Mouse (Mus musculus) neural tube, embryonic 14.5 days (tissue): ENCODE measurements around the gene Rasl12. TPM values are rescaled to one million over a fixed set of nuclear protein-coding genes. Genes with fewer than 3 reads are reported as not detected.

Source experiments
- ATAC-seq: fragments of 200-750 bp; cut with Nextera tagmentation; 2 replicates; pipeline ENCODE4 v1.8.0; 2017; ENCODE audit warnings: low read depth, mild to moderate bottlenecking, moderate TSS enrichment, moderate library complexity
- H3K27ac ChIP-seq: fragments of 300-500 bp; sonication (generic); 2 replicates; pipeline ENCODE4 v1.5.1; 2014; ENCODE audit warnings: low read depth, mild to moderate bottlenecking, control low read depth, low read length, moderate library complexity, mixed read lengths
- H3K27me3 ChIP-seq: fragments of 300-500 bp; sonication (generic); 2 replicates; pipeline ENCODE4 v1.6.1; 2014; ENCODE audit warnings: low read length; ENCODE audit not compliant: control insufficient read depth, insufficient read depth
- H3K36me3 ChIP-seq: fragments of 300-500 bp; sonication (generic); 2 replicates; pipeline ENCODE4 v1.6.1; 2014; ENCODE audit warnings: low read length, mixed read lengths; ENCODE audit not compliant: control insufficient read depth, insufficient read depth
- H3K4me1 ChIP-seq: fragments of 300-500 bp; sonication (generic); 2 replicates; pipeline ENCODE4 v1.6.1; 2014; ENCODE audit warnings: low read length; ENCODE audit not compliant: control insufficient read depth, insufficient read depth
- H3K4me2 ChIP-seq: fragments of 300-500 bp; sonication (generic); 2 replicates; pipeline ENCODE4 v1.6.1; 2014; ENCODE audit warnings: mild to moderate bottlenecking, low read depth, low read length, control low read depth
- H3K4me3 ChIP-seq: fragments of 300-500 bp; sonication (generic); 2 replicates; pipeline ENCODE4 v1.5.1; 2014; ENCODE audit warnings: low read depth, low read length, control low read depth, mixed read lengths
- H3K9ac ChIP-seq: fragments of 300-500 bp; sonication (generic); replicated peaks from 2 replicates; pipeline ENCODE4 v1.6.1; 2014; ENCODE audit warnings: low read depth, mild to moderate bottlenecking, control low read depth, low read length, mixed read lengths
- H3K9me3 ChIP-seq: fragments of 300-500 bp; sonication (generic); 2 replicates; pipeline ENCODE4 v1.6.1; 2016; ENCODE audit warnings: low read length; ENCODE audit not compliant: control insufficient read depth
- WGBS: fragments of 180-500 bp; shearing (Covaris S2); extraction: QIAGEN DNeasy Blood & Tissue Kit; methylation state at CpG from one replicate; pipeline ENCODE4 v1.1.7; 2014; 5-methylcytosine and 5-hydroxymethylcytosine counted together
- polyA plus RNA-seq: library from polyadenylated mRNA; unstranded; fragments of >200 nt; fragmentation: Nextera tagmentation; extraction: Ambion mirVana; gene quantifications from 2 replicates; pipeline ENCODE4 v1.2.1, GENCODE M21; 2014

The Rasl12 gene
- polyA plus RNA-seq, 1 experiment from 2014 or later, result 5.6 TPM

DNA sequence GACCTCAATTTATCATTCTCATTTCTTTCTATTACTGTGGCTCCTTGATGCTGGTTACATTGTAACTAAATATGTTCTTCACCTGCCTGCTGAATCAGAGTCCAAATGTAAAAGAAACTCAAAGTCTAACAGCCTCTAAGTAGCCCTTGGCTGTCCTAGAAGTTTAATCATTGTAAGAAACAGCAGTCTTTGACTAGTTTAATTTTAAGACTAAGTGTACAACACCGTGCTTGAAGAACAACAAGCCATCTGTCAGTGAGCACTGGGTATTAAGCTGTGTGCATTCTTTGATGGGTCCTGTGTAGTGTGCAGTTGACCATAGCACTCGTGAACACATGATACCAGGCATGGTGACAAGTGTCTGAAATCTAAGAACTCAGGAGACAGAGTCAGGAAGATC lies 29.2 kb downstream of the Rasl12 start:
- no peaks in the 10 kb centered on the region for H3K36me3 ChIP-seq
- H3K27me3 ChIP-seq, result no peaks in the 10 kb centered on the region
- no peak overlapping the region for H3K9ac ChIP-seq
- ATAC-seq, result no peak
- no peak overlapping the region for H3K27ac ChIP-seq
- H3K9me3 ChIP-seq, result no peaks in the 10 kb centered on the region
- H3K4me2 ChIP-seq, result no peak overlapping the region
- WGBS, result 86% methylated on average over 2 of the region's 2 CpGs
- H3K4me3 ChIP-seq, result no peak overlapping the region
- H3K4me1 ChIP-seq, result no peaks in the 10 kb centered on the region

DNA sequence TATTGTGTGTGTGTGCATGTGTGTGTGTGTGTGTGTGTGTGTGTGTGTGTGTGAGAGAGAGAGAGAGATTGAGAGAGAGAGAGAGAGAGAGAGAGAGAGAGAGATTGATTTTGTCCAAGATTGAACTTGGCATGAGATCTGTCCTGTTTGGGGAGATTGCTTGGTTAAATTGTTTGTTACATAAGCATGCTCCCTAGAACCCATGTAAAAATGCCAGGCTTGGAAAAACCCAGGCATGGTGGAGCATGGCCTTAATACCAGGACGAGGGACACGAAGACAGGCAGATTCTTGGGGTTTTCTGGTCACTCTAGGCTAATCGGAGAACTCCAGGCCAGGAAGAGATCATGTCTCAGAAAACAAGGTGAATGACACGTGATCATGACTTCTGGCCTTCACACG lies 29.7 kb downstream of the Rasl12 start:
- WGBS, result 85% methylated on average over 5 of the region's 5 CpGs
- no peaks in the 10 kb centered on the region for H3K9me3 ChIP-seq
- H3K27ac ChIP-seq, result no peak overlapping the region

DNA sequence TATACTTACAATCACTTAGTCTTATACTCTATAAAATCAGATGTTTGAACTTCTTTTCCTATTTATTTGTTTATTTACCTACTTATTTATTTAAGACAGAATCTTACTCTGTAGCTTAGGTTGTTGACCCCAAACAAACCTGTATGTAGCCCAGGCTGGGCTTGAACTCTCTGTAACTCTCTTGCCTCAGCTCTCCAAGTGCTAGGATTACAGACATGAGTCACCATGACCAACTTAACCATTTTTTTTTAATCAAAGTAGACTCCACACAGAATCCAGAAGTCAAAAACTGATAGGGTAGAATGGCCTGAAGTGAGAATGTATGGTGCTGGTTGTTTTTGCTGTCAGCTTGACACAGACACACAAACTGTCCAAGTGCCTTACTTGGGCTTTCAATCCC lies 32.1 kb downstream of the Rasl12 start:
- no peak overlapping the region for H3K4me3 ChIP-seq
- no peaks in the 10 kb centered on the region for H3K9me3 ChIP-seq
- no peaks in the 10 kb centered on the region for H3K4me1 ChIP-seq
- no peak overlapping the region for H3K9ac ChIP-seq
- no peaks in the 10 kb centered on the region for H3K36me3 ChIP-seq
- ATAC-seq, result no peak
- no peak overlapping the region for H3K27ac ChIP-seq
- H3K27me3 ChIP-seq, result no peaks in the 10 kb centered on the region
- H3K4me2 ChIP-seq, result no peak overlapping the region

More for the DNA sequence above, 29.7 kb downstream of the Rasl12 start:
- Histone ChIP-seq H3K4me3 (no peak overlapping the region), H3K36me3 (no peaks in the 10 kb centered on the region), H3K27me3 (no peaks in the 10 kb centered on the region), H3K4me1 (no peaks in the 10 kb centered on the region), H3K9ac (no peak overlapping the region), H3K4me2 (no peak overlapping the region)
- no peak for ATAC-seq

- Histone ChIP-seq H3K9me3 (no peaks in the 10 kb centered on the region), H3K4me3 (no peak overlapping the region), H3K4me2 (no peak overlapping the region), H3K36me3 (no peaks in the 10 kb centered on the region), H3K9ac (no peak overlapping the region), H3K4me1 (no peaks in the 10 kb centered on the region), H3K27me3 (no peaks in the 10 kb centered on the region), H3K27ac (no peak overlapping the region)
- 90% methylated on average over 5 of the region's 5 CpGs for WGBS
- ATAC-seq, result no peak
Observed at GRCm38 (mm10) chr9:65430921-65431320, 32.6 kb downstream of the Rasl12 start.

DNA sequence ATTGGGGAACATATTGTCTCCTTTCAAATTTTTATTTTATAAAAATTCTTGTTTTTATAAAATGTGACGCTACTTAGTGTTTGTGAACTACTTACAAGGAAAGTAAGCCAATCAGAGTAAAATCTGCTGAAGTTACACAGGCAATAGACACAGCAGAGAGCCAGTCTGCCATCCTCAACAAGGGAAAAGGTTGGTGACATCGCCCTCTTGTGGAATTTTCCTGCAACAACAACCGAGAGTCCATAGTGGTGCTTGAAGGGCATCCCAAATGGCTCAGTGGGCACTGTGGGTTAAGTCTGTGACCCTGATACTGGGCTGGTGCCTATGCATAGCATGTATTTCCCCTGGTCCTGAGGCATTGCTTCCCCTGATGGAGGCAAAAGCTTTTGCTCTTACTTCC lies 33.9 kb downstream of the Rasl12 start:
- Histone ChIP-seq H3K4me1 (peaks cover 6% of the 10 kb centered on the region), H3K9me3 (no peaks in the 10 kb centered on the region), H3K9ac (no peak overlapping the region), H3K27me3 (no peaks in the 10 kb centered on the region), H3K4me3 (no peak overlapping the region), H3K27ac (no peak overlapping the region), H3K4me2 (no peak overlapping the region), H3K36me3 (no peaks in the 10 kb centered on the region)
- 1% methylated on average over 3 of the region's 3 CpGs for WGBS
- no peak for ATAC-seq

- Histone ChIP-seq H3K4me3 (no peak overlapping the region), H3K9ac (no peak overlapping the region), H3K4me2 (no peak overlapping the region), H3K36me3 (no peaks in the 10 kb centered on the region; the same call in 1 of the 2 replicates), H3K27ac (no peak overlapping the region), H3K27me3 (no peaks in the 10 kb centered on the region), H3K9me3 (no peaks in the 10 kb centered on the region), H3K4me1 (peaks cover 6% of the 10 kb centered on the region)
- 71% methylated on average over 5 of the region's 5 CpGs for WGBS
- no peak for ATAC-seq
Observed at GRCm38 (mm10) chr9:65434140-65434539, 35.8 kb downstream of the Rasl12 start.

GRCm38 (mm10) chr9:65435211-65435610 lies 36.9 kb downstream of the Rasl12 start:
- Histone ChIP-seq H3K4me3 (peak overlapping the region; percentile 95; the same call in 1 of the 2 replicates), H3K9ac (no peak overlapping the region), H3K4me2 (no peak overlapping the region), H3K27ac (no peak overlapping the region), H3K9me3 (no peaks in the 10 kb centered on the region), H3K27me3 (no peaks in the 10 kb centered on the region), H3K36me3 (no peaks in the 10 kb centered on the region; the same call in 1 of the 2 replicates), H3K4me1 (peaks cover 6% of the 10 kb centered on the region)
- WGBS, result 73% methylated on average over 4 of the region's 4 CpGs
- peak; percentile 47; the same call in 1 of the 2 replicates for ATAC-seq

GRCm38 (mm10) chr9:65435671-65436301 lies 37.5 kb downstream of the Rasl12 start, which contains the start of gene Mtfmt:
Gene Mtfmt, plus strand, starts transcription at chr9:65435782.
- Histone ChIP-seq H3K9me3 (no peaks in the 10 kb centered on the region), H3K4me3 (peak within 1 kb of the TSS; percentile 95), H3K27me3 (no peaks in the 10 kb centered on the region), H3K27ac (peak within 1 kb of the TSS; percentile 34), H3K9ac (peak within 1 kb of the TSS; percentile 89), H3K36me3 (peaks cover 2% of the 10 kb centered on the region; the same call in 1 of the 2 replicates), H3K4me1 (peaks cover 6% of the 10 kb centered on the region), H3K4me2 (peak within 1 kb of the TSS; percentile 59)
- peak; percentile 94 for ATAC-seq
- WGBS, result under 1% methylated on average over 44 of the region's 54 CpGs

DNA sequence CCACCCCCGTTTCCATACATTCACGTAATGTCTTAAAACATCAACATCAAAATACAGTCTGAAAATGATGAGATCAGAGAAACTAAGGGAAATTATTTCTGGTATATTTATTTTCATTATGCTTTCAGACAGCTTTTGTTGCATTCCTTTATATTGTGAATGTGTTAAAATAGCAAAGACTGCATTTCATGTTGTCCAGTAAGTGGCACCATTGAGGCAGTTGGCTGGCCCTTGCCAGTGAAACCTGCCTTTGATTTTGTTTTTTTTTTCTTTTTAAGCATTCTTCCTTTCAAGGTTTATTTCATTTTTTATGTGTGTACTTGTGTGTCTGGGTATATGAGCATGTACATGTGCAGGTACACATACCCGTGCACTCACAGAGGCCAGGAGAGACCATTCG lies 46.4 kb downstream of the Rasl12 start:
- Histone ChIP-seq H3K4me1 (no peaks in the 10 kb centered on the region), H3K27ac (no peak overlapping the region), H3K9me3 (no peaks in the 10 kb centered on the region), H3K9ac (no peak overlapping the region), H3K27me3 (no peaks in the 10 kb centered on the region), H3K4me3 (no peak overlapping the region), H3K4me2 (no peak overlapping the region), H3K36me3 (peaks cover 48% of the 10 kb centered on the region)
- ATAC-seq, result no peak
- 95% methylated on average over 4 of the region's 4 CpGs for WGBS
